Mouse (Mus musculus): ENCODE data around the gene Susd6.

Susd6 gene

DNA sequence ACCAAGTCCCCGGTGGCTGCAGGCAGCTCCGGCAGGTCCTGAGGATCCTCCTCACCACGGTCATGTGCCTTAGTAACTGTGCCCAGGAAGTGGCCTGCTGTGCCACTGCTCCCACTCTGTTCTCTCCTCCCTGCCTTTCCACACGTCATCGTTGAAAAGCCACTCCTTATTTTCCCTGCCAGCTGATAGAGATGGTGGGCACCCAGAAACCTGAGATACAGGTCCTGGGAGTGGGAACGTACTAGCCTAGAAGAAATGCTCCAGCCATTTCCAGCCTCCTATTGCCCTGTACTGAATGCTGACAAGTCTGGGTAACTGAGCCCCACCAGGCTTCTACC lies 87.8 kb downstream of the Susd6 start:
- DNase-seq (ENCODE audit: low spot score) = no peak

DNA sequence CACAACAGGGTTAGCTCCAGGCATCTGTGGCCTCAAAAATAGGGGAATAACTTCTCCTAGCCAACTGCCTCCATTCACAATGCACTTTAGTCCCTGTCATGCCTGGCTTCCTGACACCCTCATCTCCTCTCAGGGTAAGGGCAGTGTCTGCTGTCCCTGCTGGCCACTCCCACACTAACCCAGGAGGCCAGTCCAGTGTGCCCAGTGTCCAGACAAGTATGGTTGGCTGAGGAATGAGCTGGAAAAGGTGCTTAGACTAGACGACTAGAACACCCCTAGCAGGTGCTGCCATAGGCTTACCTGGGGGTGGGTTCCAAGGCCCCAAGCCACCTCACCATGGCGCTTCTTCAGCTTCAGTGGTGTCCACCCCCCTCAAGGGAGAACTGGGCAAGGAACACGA lies 88.3 kb downstream of the Susd6 start:
- DNase-seq (ENCODE audit: low spot score) = no peak

DNA sequence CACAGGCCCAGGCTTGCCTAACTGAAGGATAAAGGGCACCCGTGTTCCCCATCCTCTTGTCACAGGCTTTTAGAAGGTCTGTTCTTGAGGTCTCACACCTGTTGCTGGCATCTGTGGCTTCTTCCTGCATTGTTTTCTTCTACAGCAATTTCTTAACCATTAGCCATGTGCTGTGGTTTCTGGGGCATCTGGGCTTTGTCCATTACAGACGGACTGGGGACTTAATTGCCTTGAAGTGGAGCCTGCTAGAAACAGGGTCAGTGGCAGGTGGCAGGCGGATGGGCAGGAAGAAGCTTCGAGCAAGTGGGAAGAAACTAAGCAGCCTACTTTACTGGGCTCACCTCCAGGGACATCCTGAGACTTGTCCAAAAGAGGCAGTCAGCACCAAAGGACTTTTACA lies 89.0 kb downstream of the Susd6 start:
- DNase-seq (ENCODE audit: low spot score) = no peak

DNA sequence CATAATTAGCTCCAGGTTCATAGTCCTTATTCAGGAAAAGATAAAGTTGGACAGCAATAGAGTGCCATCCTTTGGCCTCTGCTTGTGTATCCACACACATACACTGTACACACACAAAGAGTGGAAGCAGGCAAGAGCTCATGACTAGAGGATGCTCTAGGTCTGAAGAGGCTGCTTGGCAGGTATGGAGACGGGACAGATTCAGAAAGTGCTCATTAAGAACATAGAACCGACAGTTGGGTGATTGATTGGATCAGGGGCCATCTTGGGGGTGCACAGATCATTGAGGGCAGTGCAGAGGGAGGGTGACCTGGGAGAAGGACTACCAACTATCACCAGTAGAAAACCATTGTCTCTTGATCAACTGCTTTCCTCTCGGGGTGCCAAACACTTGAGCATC lies 90.8 kb downstream of the Susd6 start:
- DNase-seq (ENCODE audit: low spot score) = no peak

DNA sequence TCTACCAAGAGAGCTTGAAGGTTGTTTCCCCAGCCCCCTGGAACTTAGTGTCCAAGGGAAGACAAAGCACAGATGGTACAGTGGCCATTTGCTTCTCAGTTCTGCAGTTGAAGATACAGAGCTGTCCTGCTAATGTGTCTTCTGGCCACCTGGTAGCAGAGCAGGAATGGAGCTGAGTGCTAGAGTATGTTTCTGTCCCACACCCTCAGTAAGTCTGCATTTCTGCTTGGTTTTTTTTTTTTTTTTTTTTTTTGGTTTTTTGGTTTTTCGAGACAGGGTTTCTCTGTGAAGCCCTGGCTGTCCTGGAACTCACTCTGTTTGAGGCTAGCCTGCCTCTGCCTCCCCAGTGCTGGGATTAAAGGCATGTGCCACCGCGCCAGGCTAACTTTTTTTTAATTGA lies 93.0 kb downstream of the Susd6 start:
- DNase-seq (ENCODE audit: low spot score) = no peak

DNA sequence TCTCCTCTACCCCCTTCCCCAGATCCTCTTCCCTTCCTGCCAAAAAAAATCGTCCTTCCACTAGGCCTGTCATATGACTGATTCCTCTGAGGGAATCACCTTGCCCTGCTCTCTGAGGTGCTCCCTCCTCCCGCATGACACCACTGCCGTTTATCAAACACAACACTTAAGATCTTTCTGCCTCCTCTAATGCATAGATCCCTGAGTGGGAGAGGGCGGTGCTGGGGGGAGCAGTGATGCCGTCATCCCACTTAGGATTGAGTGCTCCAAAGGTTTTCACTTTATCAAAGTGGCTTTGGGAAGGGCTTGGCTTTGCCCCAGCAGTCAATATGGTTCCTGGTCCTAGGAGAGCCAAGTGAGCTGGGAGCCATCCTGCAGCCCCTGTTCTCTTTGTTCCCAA lies 93.6 kb downstream of the Susd6 start:
- DNase-seq (ENCODE audit: low spot score) = no peak

DNA sequence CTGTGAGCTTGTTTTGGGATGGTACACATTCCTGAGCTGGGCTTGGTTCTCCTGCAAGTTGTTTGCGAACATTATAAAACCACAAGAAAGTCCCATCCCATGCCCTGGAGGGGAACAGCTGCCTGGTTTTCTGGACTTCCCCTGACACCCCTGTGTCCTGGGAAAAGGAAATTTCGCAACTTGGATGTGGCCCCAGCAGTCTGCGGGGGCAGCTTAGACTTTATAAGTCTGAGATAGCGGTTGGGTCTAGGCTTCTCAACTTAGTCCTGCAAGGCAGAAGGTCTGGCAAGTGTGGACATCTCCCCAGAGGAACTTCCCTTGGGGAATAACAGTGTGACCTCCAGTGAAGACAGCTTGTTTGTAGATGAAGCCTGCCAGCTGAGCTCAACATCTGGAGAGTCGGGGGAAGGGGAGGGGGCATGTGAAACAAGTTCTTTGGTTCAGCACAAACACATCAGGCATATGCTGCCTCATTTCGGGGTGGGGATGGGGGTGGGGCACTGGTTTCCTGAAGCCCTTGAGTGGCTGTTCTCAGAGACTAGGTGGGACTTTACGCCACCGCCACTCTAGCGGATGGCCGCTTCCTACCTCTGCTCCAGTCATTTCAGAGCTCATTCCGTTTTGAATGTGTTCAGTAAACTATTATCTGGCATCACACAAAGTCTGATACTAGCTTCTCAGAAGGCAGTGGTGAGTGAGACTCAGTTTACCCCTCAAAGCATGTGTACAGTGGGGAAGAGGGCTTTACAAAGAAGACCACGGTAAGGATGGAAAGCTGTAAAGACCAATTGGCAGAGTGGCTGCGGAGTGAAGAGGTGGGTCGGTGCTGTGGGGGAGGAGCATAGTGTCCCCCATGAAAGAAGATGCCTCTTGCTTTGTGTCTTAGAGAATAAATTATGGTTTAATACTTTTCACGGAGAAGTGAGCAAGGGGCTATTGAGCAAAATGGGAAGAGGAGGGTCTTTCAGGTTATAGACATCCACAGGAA lies 95.3 kb downstream of the Susd6 start:
- DNase-seq (ENCODE audit: low spot score) = peak; percentile 38

DNA sequence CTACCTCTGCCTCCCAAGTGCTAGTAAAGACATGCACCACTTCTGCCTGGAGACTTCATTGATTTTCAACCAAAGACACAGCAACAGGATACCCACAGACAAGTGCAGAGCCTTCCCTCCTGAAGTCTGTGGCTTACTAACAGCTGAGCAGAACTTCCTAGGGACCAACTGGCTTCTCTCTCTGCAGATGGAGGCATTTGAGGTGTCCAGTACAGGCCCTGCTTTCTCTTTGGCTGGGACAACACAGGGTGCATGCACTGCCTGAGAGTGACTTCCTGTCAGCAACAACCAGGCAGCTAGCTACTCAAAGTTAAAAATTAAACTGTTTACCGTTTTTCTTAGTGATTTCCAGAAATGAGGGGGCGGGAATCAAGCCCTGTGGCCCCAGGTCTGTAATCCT lies 96.7 kb downstream of the Susd6 start:
- peak; percentile 48 for DNase-seq (ENCODE audit: low spot score)

DNA sequence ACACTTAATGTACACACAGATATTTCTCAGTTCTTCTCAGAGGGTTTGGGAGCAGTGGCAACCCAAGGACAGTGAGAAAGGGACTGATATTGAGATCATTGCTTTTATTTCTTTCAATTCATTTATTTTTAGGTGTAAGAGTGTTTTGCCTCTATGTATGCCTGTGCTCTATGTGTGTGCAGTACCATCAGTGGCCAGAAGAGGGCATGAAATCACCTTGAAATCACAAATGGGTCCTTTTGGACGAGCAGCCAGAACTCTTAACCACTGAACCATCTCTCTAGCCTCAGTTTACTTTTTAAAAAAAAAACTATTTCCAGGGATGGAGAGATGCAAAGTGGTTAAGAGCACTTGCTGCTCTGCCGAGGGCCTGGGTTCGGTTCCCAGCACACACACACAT lies 99.0 kb downstream of the Susd6 start:
- no peak for DNase-seq (ENCODE audit: low spot score)

DNA sequence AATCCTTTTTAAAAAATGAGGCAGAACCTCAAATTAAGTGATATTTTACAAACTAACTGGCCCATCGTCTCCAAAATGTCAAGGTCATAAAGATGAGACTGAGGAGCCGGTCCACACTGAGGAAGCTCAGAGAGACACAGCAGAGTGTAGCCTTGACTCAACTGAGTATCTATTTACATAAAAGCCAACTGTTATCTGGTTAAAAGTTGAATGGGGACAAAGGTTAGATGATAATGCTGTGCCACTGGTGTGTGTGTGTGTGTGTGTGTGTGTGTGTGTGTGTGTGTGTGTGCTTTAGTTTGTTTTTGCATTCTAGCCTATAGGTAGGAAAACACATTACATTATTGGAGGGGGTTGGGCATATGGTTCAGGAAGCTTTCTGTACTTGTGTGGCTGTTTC lies 100.8 kb downstream of the Susd6 start:
- peak; percentile 58 for DNase-seq (ENCODE audit: low spot score)

DNA sequence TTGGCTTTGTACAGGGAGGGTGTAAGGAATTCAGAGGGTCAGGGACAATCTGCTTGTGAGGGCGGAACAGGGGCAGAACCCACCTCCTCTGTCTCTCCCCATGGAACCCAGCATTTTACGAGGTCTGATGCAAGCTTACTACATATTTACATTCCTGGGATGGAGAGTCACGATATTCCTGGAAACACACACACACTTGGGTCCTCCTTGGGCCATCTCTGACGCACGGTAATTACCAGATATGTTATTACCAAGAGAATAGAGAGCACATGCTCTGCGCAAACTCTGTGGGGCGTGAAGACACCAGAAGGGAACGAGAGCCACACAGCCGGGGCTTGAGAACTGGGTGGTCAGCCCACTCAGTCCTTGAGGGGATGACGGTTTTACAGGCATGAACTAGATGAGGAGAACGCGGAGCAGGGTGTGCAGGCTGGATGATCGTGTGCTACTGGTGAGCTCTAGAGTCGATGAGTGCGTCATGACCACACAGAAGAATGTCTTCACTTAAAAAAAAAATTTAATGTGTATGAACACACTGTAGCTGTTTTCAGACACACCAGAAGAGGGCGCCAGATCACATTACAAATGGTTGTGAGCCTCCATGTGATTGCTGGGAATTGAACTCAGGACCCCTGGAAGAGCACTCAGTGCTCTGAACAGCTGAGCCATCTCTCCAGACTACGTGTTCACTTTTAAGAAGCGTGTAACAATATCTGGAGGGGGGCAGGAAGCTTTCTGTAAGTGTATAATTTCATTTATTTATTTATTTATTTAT lies 103.6 kb downstream of the Susd6 start:
- no peak for DNase-seq (ENCODE audit: low spot score)

DNA sequence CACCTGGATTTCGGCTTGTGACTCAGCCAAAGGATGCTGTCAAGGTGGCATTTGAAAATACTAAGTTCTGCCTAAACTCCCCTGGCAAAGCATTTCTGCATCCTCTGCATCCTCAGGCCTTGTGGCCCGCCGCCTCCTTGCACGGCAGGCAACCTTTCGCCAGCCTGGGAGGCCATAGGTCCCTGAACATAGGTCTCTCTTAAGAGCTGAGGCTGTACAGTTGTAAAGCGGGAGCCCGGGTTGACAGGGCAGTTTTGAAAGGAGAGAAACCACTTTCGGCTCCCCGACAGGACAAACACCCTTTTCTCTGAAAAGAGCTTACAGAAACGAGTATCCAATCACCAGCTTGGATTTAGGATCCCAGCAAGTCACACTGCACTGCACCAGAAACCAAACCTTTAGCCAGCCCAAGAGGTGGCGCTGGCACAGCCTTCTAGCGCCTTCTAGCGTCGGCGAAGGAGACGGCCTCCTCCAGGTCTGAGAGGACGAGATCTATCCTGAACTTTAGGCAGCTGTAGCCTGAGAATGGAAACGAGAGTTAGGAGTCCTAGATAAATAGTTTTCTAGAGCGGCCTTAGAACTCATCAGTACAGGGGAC lies 104.8 kb downstream of the Susd6 start:
- DNase-seq (ENCODE audit: low spot score) = peak; percentile 69

DNA sequence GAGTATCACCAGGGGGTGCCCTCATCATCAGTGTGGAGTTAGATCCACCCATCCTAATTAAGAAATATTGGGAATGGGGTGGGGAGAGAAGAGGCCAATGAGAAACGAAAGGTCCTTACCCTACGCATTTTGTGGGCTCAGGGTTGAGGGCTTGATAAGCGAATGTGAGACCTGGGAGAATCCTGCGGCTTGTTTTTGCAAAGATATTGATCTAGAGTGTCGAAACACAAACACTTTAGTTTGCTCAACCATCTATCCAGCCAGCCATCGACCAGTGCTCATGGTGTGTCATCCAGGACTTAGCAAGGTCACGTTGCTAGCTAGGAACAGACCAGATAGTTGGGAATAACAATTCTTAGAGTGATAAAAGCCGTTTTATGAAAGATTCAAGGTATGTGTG lies 119.3 kb downstream of the Susd6 start:
- peak; percentile 56 for DNase-seq (ENCODE audit: low spot score)

DNA sequence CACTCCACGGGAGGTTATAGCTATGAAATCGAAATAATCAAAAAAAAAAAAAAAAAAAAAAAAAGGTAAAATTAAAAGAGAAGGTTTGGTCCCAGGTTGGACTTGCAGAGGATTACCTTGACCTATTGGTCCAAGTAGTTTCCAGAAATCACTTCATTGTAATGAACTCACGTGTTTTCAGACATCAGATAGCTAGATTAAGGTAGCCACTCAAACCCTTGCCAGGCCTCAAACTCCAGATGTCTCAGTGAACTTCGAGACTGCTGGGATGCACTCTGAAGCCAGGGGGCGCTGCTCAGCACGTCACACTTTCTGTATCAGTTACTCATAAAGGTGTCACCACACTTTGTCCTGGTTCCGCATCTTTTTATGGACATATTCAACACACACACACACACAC lies 127.5 kb downstream of the Susd6 start:
- DNase-seq (ENCODE audit: low spot score) = no peak

DNA sequence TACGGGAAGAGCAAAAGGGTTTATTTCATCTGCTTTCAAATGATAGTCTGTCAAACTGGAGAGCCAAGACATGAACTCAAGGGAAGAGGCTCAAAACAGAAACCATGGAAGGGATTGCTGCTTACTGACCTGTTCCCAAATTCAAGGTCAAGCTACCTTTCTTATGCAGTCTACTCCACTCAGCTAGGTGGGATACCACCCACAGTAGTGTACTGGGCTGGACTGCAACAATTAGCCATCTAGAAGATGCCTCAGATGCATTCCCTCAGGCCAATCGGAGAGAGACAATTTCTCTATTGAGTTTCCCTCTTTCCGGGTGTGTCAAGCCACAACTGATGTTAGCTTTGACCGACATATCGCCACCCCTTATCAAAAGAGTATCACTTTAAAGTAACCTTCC lies 131.0 kb downstream of the Susd6 start:
- no peak for DNase-seq (ENCODE audit: low spot score)

DNA sequence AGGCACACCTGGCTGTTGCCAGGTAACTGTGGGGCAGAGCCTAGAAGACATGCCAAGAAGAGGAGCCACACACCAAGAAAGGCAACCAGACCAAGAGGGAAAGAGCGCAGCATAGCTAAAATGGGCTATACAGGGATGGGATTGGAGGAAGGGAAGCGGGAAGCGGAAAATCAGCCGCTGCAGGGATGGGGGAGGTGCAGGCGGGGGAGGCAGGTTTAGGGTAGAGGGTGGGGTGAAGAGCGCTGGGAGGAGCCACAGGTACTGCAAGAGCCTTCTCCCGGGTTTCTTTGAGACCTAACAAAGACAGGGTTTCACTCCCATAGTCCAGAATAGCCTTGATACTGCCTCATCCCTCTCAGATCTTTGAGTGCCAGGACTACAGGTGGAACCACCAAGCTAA lies 132.6 kb downstream of the Susd6 start:
- DNase-seq (ENCODE audit: low spot score) = no peak

DNA sequence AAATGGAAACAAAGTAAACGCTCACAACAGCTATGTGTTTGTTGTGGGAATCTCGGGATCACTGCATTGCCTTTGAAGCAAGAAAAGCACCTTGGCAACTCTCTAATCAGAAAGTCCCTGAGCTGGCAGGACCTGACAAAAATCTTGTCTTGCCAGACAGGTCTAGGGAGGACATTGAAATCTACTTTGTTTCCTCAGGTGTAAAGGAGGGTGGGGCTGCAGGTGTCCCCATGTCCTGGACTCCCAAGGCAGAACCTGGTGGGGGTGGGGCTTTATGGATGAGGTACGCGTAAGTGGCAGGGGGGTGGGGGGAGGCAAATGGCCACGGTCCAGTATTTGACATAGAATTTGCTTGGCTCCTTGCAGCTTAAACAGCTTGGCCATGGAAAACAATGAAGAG lies 133.3 kb downstream of the Susd6 start:
- no peak for DNase-seq (ENCODE audit: low spot score)

DNA sequence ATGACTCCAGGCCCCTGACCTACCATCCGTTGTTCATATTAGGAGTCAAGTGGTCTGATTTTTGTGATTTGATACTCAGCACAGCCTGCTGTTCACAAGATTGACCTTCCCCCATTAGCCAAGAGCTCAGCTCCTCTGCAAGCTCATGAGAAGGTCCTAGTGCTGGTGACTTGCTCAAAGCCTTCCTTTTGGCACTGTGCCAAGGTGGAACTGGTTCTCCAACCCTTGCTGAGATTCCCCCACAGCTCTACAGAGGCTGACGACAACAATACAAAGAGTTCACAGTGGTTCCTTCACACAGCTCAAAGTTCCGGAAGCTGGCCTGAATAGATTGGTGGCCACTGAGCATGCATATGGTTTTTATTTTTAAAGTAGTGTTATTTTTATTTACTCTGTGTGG lies 133.9 kb downstream of the Susd6 start:
- no peak for DNase-seq (ENCODE audit: low spot score)

DNA sequence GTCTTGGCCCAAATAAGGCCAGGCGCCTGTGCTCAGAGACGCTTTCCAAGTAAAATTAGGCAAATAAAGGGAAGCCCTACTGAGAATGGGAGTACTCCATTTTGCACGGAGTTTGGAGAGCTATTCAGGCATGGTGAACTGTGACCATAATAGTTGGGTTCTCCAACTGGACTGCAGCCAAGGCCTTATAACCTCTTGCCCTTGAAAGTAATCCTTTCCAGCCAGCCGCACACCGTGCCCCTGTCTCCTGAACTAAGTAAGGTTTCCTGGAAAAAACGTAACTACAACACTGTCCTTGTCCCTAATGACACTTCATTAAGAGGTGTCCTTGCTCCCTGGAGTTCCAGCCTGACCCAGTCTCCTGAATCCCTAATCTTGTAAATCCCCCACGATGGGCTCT lies 135.6 kb downstream of the Susd6 start:
- peak; percentile 44 for DNase-seq (ENCODE audit: low spot score)

DNA sequence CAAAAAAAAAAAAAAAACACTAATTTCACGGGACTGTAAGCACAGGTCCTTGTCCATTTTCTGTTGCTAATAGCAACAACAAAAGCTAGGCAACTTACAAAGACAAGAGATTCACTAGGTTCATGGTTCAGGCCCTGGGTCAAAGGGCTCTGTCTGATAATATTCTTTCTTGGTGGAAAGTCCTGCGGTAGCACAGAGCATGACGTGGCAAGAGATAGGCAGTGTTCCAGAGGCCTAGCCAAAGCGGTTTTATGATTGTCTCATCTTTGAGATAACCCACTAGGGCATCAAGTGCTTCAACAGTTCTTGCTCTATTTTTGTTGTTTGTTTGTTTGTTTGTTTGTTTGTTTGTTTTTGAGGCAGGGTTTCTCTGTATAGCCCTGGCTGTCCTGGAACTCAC lies 136.2 kb downstream of the Susd6 start:
- DNase-seq (ENCODE audit: low spot score) = peak; percentile 65

DNA sequence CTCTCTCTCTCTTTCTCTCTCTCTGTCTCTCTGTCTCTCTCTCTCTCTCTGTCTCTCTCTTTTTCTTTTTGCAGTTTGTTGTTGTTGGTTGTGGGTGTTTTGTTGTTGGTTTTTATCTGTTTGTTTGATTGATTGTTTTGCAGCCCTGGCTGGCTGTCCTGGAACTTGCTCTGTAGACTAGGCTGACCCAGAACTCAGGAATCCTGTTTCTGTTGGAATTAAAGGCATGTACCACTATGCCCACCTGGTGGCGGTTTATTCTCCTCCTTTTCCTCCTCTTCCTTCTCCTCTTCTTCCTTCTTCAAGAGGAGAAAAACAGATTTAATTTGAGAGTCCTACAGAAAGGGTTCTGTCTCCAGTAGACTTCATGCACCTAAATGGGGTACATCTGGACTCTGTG lies 137.2 kb downstream of the Susd6 start:
- DNase-seq (ENCODE audit: low spot score) = no peak

DNA sequence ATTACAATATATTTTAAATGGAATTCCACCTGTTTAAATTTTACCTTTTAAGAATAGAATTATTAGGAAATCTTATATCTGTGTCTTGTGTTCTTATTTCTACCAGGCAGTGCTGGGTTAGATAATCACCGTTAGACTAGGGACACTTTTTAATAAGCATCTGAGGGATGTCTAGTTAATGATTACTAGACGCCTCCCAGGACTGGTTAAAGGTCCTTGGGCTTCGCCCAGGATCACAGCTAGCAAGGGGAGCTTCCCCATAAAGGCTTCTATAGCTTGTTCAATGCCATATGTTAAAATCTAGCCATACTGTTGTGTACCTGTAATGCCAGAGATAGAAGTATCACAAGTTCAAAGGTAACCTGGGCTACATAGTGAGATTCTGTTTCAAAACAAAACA lies 138.6 kb downstream of the Susd6 start:
- DNase-seq (ENCODE audit: low spot score) = no peak

DNA sequence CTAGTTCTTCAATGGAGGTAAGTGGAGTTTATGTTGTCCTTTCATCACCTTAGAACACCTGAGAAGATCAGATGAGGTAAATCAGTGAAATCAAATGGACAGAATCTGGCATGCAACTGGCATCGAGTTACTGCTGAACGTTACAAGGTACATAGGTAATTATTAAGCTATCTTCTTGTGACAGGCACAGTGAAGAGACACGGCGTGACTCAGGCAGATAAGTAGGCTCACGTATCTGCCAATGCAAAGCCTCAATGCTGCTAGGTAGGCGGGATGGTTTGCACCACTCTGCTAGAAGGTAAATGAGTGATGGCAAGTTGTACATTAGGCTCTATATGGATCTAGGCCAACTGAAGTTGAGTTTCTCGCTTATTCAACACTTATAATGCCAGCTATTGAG lies 139.8 kb downstream of the Susd6 start:
- peak; percentile 61 for DNase-seq (ENCODE audit: low spot score)

All from yolk sac, embryonic 10.5 days (tissue).